Comparison of ENCODE assay signal across 8 mouse cellular contexts in genomic region chr1:189921818-189922592, GRCm38 (mm10). TPM values are rescaled to one million over a fixed set of nuclear protein-coding genes. Genes with fewer than 3 reads are reported as not detected.
DNase-seq lines count a peak whose midpoint lies in the region; ATAC-seq and TF ChIP-seq lines count a peak whose summit lies in the region.

Gene Smyd2 (minus strand): TSS chr1:189922363.

- H3K4me3 ChIP-seq in cortical plate, adult 2 months (ENCODE audit: insufficient read depth, low read length) = peak within 1 kb of the TSS; percentile 66
- H3K4me3 ChIP-seq in hindbrain, postnatal 0 days (ENCODE audit: low read length) = peak within 1 kb of the TSS; percentile 79

- H3K36me3 ChIP-seq in hindbrain, postnatal 0 days (ENCODE audit: insufficient read depth, low read length) = no peaks in the 10 kb centered on the region

- peaks cover 2% of the 10 kb centered on the region; the same call in 1 of the 2 replicates for H3K4me1 ChIP-seq in cortical plate, adult 2 months (ENCODE audit: control insufficient read depth, insufficient read depth, low read length)
- H3K4me1 ChIP-seq in hindbrain, postnatal 0 days (ENCODE audit: insufficient read depth, low read length) = peaks cover 6% of the 10 kb centered on the region; the same call in 1 of the 2 replicates

- TF ChIP-seq CTCF in cortical plate, adult 2 months (IDR thresholded peaks at IDR 0.05; ENCODE audit: extremely low read depth, insufficient read depth, low read length) = no peak
- no peak for TF ChIP-seq CTCF in hindbrain, postnatal 0 days (IDR thresholded peaks at IDR 0.05; ENCODE audit: low read depth)

- peak within 1 kb of the TSS; percentile 77 for H3K9ac ChIP-seq in hindbrain, postnatal 0 days (replicated peaks; ENCODE audit: low read length)

- DNase-seq in adrenal gland, adult (ENCODE audit: inconsistent age in 2 of 2, low spot score in 1 of 2) = peak; percentile 88 to 92
- peak; percentile 64 for DNase-seq in gastrocnemius, postnatal 10 days
- DNase-seq in hindbrain, postnatal 0 days (ENCODE audit: low spot score) = peak; percentile 85
- DNase-seq in left cerebral cortex, adult 8-10 months (ENCODE audit: low spot score in 2 of 2) = peak in 1 of 2 experiments; percentile 41
- peak; percentile 46 for DNase-seq in right cerebral cortex, postnatal 14 days
- peak; percentile 61 to 70 for DNase-seq in urinary bladder, postnatal 4 days (ENCODE audit: low spot score in 2 of 2)

- no peaks in the 10 kb centered on the region for H3K27me3 ChIP-seq in hindbrain, postnatal 0 days (ENCODE audit: insufficient read depth, low read length)

- H3K9me3 ChIP-seq in hindbrain, postnatal 0 days (ENCODE audit: low read length) = no peaks in the 10 kb centered on the region

- WGBS in hindbrain, postnatal 0 days = under 1% methylated on average over 66 of the region's 90 CpGs

- peak; percentile 91 for ATAC-seq in hindbrain, postnatal 0 days
- ATAC-seq in megakaryocyte, adult 5-6 weeks (ENCODE audit: poor library complexity, severe bottlenecking) = peak; percentile 87

- H3K27ac ChIP-seq in cortical plate, adult 2 months (ENCODE audit: insufficient read depth, low read length) = peak within 1 kb of the TSS; percentile 53
- H3K27ac ChIP-seq in hindbrain, postnatal 0 days = peak within 1 kb of the TSS; percentile 66; the same call in 1 of the 2 replicates

- TF ChIP-seq POLR2A in cortical plate, adult 2 months (IDR thresholded peaks at IDR 0.05; ENCODE audit: extremely low read depth, insufficient read depth, low read length) = peak; percentile 32; the same call in 1 of the 2 replicates

- H3K4me2 ChIP-seq in hindbrain, postnatal 0 days (ENCODE audit: low read depth, low read length) = peak within 1 kb of the TSS; percentile 93

RNA-seq across cellular contexts. Expression of gene Smyd2, which starts in this region (rescaled TPM):
- 125 and 126 TPM in 2 replicates for polyA plus RNA-seq in cortical plate, adult 2 months (2012; rRNA removed)
- 100 to 1,000 TPM; 165 to 188 TPM for total RNA-seq in gastrocnemius, postnatal 10 days (2021)
- total RNA-seq in hindbrain, postnatal 0 days (2014; rRNA removed) = 52.0 and 61.9 TPM in 2 replicates
- 81.1 and 81.8 TPM in 2 replicates for polyA plus RNA-seq in hindbrain, postnatal 0 days (2015; fragmentation: Nextera tagmentation; extraction: Ambion mirVana)
- 100 to 1,000 TPM in 1 of 4 experiments, 10 to 100 TPM in 3; 87.4 to 105 (median 91.9) TPM for total RNA-seq in left cerebral cortex, adult 8-10 months (2022)
- 16.7 and 18.6 TPM in 2 replicates for total RNA-seq in megakaryocyte, adult 5-6 weeks (2015)
- total RNA-seq in megakaryocyte, adult 5-6 weeks (2017) = 19.2 and 26.3 TPM in 2 replicates
